Mouse (Mus musculus): Measurements from ENCODE around the gene Kcnj14.

Gene Kcnj14

DNA sequence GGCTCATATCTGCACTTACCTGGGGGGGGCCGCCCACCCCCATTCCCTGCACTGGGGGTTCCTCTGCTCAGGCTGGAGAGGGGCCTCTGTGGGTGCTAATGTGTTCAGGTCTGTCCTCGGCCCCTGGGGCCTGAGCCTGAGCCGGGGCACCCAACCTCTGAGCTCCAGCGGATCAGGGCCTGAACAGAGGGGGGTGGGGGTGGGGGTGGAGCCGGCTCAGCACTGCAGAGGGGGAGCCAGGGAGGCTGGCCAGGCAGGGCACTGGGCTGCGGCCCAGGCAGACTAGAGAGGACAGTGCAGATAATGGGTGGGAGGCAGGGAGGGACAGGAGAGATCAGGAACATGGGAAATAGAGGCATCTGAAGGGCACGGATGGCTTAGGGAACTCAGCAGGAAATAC, at the start of gene Kcnj14:
Kcnj14 (minus strand) TSS at position 185 of the 400 bp plus-strand sequence.
- no peak for DNase-seq (ENCODE audit: low spot score in 2 of 2)

DNA sequence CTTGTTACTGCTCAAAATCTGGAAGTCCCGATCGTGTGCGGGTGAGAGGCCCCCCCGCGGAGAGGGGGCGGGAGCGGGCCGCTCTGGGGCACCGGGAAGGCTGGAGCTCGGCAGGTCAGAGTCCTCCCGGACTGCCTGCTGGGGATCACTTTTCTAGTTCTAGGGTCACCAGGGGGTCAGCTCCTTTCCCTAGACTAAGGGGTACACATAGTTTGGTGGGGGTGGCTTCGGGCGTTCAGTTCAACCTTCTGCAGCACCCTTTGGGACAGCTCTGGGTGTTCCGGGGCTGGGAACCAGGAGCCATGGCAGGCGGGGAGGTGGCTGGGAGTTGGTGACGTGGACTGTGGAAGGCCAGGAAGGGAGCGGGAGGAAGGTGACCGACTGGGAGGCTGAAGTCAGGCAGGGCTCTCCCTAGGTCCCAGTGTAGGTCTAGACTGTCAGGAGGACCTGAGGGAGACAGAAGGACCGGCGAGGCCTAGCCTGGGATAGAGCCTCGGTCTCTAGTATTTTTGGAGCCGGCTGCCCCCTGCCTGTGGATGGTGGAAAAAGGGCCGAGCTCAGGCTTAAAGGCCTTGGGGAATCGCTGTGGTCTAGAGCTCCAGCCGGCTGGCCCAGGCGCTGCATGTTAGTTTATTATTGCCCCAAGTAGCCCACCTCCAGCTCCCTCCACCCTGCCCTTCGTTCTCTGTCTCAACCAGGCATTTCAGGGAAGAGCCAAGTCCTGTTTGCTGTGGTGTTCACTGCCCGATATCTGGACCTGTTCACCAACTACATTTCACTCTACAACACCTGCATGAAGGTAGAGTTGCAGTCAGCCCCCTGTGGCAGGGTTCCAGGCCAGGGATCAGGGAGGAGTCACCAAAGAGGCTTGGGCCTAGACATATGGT, 48.7 kb upstream of the Kcnj14 start:
- DNase-seq (ENCODE audit: low spot score in 2 of 2): peak in 1 of 2 experiments; percentile 68

GRCm38 (mm10) chr7:45872624-45873023, 48.0 kb upstream of the Kcnj14 start, which contains the start of gene Kdelr1:
Gene Kdelr1 (plus strand): TSS chr7:45872772.
- peak; percentile 91 to 95 for DNase-seq (ENCODE audit: low spot score in 2 of 2)

DNA sequence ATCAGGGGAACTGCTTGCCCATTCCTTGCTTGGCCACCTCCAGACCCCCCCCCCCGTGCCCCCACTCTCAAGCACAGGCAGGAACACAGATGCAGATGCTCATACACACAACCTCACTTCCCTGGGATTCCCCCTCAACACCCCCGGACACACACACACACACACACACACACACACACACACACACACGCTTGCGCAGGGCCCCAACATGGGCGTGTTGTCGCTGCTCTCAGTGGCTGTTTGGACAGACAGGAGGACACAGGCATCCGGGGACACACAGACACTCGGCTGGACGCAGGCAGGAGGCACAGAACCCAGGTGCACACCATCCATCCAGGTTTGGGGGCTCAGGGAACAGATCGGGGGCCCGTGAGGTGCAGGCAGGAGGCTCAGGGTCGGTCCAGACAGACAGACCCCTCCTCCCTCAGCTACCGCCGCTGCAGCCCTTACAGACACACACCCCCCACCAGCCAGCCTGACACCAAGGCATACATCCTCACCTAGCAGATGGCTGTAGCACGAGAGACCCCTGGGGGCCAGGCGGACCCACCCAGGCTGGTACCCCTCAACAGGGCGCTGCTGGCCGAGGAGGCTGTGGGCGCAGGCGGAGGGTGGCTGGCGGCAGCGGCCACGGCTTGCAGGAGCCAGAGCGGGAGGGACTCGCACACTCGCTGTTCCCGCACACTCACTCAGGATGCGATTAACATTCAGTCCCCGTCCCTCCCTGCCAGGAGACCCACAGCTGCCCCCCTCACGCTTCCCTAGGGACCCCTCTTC, 45.9 kb upstream of the Kcnj14 start:
- DNase-seq (ENCODE audit: low spot score in 2 of 2): peak in 1 of 2 experiments; percentile 34

DNA sequence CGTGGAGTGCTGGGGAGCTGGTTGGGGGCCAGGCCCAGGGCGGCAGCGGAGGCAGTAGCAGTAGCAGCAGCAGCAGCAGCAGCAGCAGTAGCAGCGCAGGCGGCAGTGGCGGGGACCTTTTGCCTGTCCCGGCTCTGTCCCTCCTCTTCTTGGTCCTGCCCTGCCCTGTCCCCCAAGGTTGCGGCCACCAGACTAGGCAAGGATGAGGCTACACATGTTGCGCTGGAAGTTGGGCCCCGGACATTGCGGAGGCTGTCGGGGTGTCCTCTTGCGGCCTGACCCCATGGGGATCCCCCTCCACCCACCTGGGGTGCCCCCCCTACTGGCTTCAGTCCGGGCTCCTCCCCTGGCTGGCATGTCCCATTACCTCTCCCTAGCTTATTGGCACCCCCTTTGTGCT, 45.2 kb upstream of the Kcnj14 start:
- peak in 1 of 2 experiments; percentile 29 for DNase-seq (ENCODE audit: low spot score in 2 of 2)

DNA sequence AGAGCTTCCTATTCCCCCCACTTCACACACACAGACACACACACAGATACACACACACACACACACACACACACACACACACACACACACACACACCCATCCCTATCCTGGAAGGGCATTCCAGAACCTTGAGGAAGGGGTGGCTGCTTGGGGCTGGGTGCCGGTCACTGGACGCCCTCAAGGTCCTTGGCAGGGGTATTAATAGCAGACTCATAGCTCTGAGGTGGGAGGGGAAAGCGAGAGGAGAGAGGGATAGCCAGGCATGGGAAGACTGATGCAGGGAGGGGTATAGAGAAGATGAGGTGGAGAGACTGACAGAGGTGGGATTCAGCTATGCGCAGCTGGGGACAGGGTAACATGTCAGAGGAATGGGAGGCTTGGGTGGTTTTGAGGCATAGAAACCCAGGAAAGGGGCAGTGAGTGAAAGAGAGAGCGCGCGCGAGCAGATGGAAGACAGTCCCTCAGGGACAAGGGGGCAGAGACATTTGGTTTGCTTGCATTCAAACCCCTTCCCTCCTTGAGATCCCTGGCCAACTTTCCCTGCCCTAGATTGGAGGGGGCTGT, 44.6 kb upstream of the Kcnj14 start:
- no peak for DNase-seq (ENCODE audit: low spot score in 2 of 2)

DNA sequence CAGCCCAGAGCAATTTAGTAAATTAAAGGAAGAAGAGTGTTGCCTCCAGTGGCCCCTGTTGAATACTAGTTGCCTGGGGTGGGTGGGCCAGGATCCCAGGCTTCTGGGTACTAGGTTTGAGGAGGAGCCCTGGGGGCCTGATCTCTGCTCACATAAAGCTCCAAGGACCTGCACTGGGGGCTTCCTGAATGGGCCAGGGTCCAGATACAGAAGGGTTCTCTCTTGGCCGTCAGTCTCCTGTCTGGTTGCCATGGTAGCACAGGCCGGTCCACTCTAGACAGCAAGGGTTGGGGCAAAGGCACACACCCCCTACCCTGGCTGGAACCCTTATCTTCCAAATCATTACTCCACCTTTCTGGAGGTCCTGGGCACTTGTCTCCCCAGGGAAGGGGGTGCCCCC, 43.3 kb upstream of the Kcnj14 start:
- no peak for DNase-seq (ENCODE audit: low spot score in 2 of 2)

DNA sequence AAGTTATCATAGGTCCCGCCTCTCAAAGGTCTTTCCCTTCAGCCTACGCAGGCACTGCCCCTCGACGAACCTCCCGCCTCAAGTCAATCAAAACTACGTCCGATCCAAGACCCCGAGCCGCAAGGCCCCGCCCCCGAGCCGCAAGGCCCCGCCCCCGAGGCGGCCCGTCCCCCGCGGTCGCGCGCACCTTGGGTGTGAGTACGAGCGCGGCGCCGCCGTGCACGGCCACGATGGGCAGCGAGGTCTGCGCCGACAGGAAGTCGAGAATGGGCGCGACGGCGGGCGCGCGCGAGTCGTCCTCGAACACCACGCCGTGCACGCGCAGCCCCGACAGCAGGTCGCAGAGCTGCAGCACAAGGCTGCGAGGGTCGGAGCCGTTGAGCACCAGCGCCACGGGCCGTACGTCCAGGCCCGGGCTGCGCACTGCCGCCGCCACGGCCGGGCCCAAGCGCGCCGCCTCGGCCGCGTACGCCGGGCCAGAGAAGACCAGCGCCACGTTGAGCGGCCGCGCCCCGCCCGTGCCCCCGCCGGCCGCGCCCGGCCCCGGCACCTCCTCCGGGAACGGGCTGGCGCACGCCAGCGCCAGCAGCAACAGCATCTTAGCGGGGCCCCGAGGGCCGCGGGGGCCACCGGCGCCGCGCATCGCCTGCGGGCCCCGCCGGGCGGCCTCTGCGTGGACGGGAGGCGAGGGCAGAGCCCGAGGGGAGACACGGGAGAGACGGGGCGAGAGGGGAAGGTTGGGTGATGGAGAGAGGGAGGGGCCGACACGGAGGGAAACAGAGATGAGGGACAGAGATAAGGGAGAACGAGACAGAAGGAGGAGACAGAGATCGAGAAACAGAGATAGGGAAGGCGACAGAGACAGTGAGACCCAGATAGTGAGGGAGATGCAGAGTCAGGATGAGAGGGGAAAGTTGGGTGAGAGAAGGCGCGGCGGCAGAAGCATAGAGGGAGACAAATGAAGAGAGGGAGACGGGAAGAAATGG, 41.6 kb upstream of the Kcnj14 start:
- DNase-seq (ENCODE audit: low spot score in 2 of 2): peak; percentile 87 to 96

GRCm38 (mm10) chr7:45864435-45864834, 39.9 kb upstream of the Kcnj14 start:
- DNase-seq (ENCODE audit: low spot score in 2 of 2): no peak

GRCm38 (mm10) chr7:45862804-45863203, 38.2 kb upstream of the Kcnj14 start:
- no peak for DNase-seq (ENCODE audit: low spot score in 2 of 2)

DNA sequence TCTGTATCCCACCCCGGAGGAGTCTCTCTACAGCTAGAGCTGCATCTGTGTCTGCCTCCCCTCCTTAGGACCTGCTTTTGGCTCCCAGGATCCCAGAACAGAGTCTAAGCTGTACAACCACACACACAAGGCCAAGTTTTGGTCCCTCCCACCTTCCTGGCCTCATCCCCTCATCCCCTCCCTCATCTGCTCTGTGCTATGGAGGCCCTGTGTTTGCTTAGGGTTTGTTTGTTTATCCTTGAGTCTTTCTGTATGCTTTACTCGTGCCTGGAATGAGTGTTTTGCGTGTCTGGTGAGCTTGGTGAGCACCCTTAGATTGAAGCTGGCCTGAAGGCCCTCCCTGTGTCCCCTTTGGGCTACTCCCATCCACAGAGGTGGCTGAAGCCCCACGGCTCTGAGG, 34.4 kb upstream of the Kcnj14 start:
- no peak for DNase-seq (ENCODE audit: low spot score in 2 of 2)

DNA sequence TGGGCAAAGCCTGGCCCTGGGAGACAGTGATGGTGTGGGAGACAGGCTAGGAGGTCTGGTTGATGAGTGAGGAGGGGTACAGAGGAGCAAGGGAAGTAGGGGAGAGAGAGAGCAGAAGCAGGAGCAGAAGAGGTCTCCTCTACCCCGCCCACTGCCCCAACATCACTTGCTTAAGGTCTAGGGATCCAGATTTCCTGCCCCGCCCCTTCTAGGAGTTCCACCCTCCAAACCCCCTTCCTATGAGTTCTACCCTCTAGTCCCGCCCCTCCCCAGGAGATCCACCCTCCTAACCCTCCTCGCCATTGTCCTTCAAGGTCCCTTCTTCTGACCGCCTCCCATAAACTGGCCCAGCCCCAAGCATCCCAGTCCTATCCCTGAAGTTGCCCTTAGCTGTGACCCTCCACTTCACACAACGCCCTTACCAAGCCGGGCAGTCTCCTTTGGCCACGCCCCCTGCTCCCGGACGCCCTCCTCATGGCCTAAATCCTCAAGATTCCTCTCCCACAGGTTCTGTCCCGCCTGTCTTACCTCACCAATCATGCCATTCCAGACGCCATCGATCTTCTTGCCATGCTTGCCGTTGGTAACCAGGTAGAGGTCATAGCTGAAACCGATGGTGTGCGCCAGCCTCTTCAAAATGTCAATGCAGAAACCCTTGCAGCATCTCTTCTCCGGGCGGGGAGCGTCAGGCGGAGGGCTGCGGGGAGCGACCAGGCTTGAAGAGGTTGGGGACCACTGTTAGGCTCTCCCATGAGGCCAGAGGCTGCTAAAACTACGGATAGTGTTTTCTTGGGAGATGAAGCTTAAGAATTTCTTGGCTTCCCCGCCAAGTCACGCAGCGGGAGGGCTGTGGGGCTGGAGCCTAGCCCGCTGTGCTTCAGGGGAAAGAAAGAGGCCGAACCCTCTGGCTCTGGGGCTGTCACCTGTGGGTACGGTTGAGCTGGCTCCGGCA, 32.6 kb upstream of the Kcnj14 start:
- no peak for DNase-seq (ENCODE audit: low spot score in 2 of 2)

GRCm38 (mm10) chr7:45853089-45853488, 28.5 kb upstream of the Kcnj14 start:
- DNase-seq (ENCODE audit: low spot score in 2 of 2): no peak

DNA sequence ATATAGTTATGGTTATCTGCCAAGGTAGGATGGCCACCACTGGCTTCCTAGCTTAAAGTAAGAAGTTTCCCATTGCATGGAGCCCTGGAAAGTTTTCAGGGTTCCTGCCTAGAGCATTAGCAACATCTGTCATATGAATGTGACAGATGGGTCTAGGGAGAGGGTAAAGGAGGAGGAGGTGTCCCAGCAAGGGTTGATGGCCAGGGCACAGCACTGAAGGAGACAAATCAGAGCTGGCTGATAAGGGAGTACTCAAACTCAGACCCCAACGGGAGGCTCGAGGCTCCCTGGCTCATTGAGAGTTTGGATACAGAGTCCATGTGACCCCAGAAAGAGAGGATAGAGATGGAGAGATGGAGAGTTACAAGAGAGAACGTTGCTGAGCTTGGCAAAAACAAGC, 26.1 kb upstream of the Kcnj14 start:
- no peak for DNase-seq (ENCODE audit: low spot score in 2 of 2)

- no peak for DNase-seq (ENCODE audit: low spot score in 2 of 2)
Measured at GRCm38 (mm10) chr7:45848447-45849027, 24.0 kb upstream of the Kcnj14 start.

DNA sequence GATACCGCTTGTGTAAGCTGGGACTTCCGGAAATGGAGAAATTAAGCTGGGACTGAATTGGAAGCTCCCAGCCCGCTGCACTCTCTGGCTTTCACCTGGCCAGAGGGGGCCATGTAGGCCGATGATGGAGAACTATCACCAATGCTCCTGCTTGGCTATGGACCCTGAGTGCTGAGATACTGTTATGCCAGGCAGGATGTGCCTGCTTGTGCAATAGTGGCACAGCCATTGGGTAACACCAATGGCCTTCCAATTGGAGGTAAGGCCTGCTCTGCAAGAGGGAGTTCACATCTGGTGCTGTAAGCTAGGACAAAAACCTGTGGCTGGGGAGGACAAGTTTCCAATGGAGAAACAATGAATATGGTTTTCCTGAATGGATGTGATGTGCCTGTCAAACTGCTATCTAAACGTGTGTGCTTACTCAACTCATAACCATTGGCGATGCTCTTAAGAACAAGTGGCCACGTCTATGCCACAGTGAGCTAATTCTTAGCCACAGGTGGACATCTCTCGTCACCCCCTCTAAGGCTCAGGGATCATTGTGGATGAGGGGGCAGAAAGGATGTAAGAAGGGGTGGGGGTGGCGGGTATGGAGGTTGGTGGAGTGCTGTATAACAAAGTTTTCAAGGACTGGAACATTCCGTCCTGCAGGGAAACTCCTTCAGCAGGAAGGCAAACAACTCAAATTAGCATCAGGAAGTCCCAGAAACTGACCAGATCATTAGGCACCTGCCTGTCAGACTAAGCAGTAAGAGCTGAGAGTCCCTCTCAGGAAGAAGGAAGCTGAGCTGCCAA, 18.6 kb upstream of the Kcnj14 start:
- DNase-seq (ENCODE audit: low spot score in 2 of 2): no peak

- DNase-seq (ENCODE audit: low spot score in 2 of 2): no peak
Measured at GRCm38 (mm10) chr7:45833924-45834323, 9.3 kb upstream of the Kcnj14 start.

GRCm38 (mm10) chr7:45833148-45833790, 8.7 kb upstream of the Kcnj14 start:
- no peak for DNase-seq (ENCODE audit: low spot score in 2 of 2)
